Mouse (Mus musculus): Measurements from ENCODE around the gene Cdk19. TPM values are rescaled to one million over a fixed set of nuclear protein-coding genes. Genes with fewer than 3 reads are reported as not detected.
A peak's percentile ranks its signal among the peaks of the same experiment; 100 is the strongest.

Cdk19 gene
- polyA plus RNA-seq, 1 experiment: 2.8 TPM

DNA sequence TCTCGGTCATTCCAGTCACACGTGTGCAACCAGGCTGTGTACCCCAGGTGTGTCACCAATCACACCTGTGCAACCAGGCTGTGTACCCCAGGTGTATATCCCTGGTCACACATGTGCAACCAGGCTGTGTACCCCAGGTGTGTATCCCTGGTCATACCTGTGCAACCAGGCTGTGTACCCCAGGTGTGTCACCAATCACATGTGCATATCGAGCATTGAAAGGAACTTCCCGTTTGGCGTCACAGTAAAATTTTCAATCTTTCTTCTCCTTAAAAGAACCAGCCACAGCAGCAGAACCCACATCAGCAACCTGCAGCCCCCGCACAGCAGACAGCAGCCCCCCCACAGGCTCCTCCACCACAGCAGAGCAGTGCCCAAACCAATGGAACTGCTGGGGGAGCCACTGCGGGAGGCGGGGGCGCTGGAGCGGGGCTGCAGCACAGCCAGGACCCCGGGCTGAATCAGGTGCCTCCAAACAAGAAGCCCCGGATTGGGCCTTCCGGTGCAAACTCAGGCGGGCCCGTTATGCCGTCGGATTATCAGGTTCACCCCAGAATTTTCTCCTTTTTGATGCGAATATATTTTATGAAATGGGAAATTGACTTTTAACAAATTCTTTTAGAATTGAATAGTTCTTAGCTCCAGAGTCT lies 138.2 kb downstream of the Cdk19 start:
- Histone ChIP-seq H3K4me3 (ENCODE audit: low read depth, low read length) (no peak overlapping the region), H3K27me3 (ENCODE audit: control insufficient read depth, insufficient read depth, low read length) (no peaks in the 10 kb centered on the region), H3K27ac (ENCODE audit: insufficient read depth, low read depth, low read length) (peak overlapping the region; percentile 82), H3K4me1 (ENCODE audit: control insufficient read depth, insufficient read depth, insufficient read length, low read length) (peaks cover 10% of the 10 kb centered on the region), H3K36me3 (ENCODE audit: control insufficient read depth, insufficient read depth, low read length) (peaks cover 3% of the 10 kb centered on the region; the same call in 1 of the 2 replicates)
- WGBS: 73% methylated on average over 18 of the region's 18 CpGs
- TF ChIP-seq CTCF (IDR thresholded peaks at IDR 0.05; ENCODE audit: extremely low read depth, insufficient read length, insufficient replicate concordance, low read depth, low read length): no peak
- no peak for TF ChIP-seq POLR2A (IDR thresholded peaks at IDR 0.05; ENCODE audit: low read depth, low read length)

DNA sequence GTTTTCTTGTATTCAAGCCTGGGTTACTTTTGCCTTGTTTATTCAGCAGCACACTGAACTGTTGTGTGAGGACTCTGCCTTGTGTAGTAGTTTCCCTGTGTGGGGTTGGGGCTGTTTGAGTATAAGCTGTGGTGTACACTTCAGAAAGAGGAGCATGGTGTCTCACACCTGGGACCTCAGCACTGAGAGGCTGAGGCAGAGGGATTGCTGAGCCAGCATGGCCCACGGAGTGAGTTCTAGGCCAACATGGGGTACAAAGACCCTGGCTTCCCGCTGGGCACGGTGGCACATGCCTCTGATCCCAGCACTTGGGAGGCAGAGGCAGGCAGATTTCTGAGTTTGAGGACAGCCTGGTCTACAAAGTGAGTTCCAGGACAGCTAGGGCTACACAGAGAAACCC lies 139.3 kb downstream of the Cdk19 start:
- Histone ChIP-seq H3K36me3 (ENCODE audit: control insufficient read depth, insufficient read depth, low read length) (peaks cover 3% of the 10 kb centered on the region; the same call in 1 of the 2 replicates), H3K27ac (ENCODE audit: insufficient read depth, low read depth, low read length) (no peak overlapping the region), H3K4me3 (ENCODE audit: low read depth, low read length) (no peak overlapping the region), H3K4me1 (ENCODE audit: control insufficient read depth, insufficient read depth, insufficient read length, low read length) (peaks cover 10% of the 10 kb centered on the region), H3K27me3 (ENCODE audit: control insufficient read depth, insufficient read depth, low read length) (no peaks in the 10 kb centered on the region)
- no peak for TF ChIP-seq CTCF (IDR thresholded peaks at IDR 0.05; ENCODE audit: extremely low read depth, insufficient read length, insufficient replicate concordance, low read depth, low read length)
- TF ChIP-seq POLR2A (IDR thresholded peaks at IDR 0.05; ENCODE audit: low read depth, low read length): no peak
- WGBS: 99% methylated on average over 3 of the region's 3 CpGs

DNA sequence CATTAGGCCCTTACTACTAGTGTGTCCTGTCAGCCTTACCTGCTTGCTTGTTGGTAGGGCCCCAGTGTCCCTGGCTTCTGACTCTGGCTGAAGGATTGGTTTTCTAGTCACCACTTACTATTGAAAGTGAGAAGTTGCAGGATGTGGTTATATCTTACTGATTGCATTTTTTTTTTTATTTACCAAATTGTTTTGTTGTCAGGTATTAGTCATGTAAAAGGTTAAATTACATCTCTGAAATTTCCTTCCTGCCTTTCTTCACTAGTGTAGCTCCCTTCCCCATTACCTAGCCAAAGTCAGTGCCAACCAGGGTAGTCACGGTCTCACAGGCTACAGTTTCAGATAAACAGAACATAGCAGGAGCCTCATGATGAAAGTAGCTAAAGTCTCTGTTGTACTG lies 139.9 kb downstream of the Cdk19 start:
- H3K27me3 ChIP-seq (ENCODE audit: control insufficient read depth, insufficient read depth, low read length): no peaks in the 10 kb centered on the region
- peaks cover 10% of the 10 kb centered on the region for H3K4me1 ChIP-seq (ENCODE audit: control insufficient read depth, insufficient read depth, insufficient read length, low read length)
- 70% methylated on average over 1 of the region's 1 CpGs for WGBS
- H3K27ac ChIP-seq (ENCODE audit: insufficient read depth, low read depth, low read length): no peak overlapping the region
- H3K36me3 ChIP-seq (ENCODE audit: control insufficient read depth, insufficient read depth, low read length): peaks cover 3% of the 10 kb centered on the region; the same call in 1 of the 2 replicates
- H3K4me3 ChIP-seq (ENCODE audit: low read depth, low read length): no peak overlapping the region
- TF ChIP-seq CTCF (IDR thresholded peaks at IDR 0.05; ENCODE audit: extremely low read depth, insufficient read length, insufficient replicate concordance, low read depth, low read length) (no peak), POLR2A (IDR thresholded peaks at IDR 0.05; ENCODE audit: low read depth, low read length) (no peak)

DNA sequence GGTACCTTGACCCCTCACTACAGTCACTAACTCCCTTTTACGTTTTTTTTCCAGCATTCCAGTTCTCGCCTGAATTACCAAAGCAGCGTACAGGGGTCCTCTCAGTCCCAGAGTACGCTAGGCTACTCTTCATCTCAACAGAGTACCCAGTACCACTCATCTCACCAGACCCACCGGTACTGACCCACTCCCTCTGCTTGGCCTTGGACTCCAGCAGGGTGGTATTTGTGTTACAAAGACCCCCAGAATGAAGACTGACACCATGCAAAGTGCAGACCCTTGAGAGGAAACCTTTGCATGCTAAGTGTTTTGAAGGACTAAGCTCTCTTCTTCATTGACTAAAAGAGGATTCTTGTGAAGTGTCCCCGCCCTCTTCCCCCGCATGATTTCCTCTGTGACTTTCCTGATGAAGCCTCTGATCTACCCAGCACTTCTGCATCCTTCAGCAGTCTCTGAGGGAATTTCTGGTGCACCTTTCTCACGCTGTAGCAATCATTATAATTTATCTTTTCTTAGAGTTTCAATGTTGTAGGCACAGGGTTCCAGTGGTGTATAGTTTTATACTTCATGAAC lies 140.3 kb downstream of the Cdk19 start:
- no peak for TF ChIP-seq POLR2A (IDR thresholded peaks at IDR 0.05; ENCODE audit: low read depth, low read length)
- no peak for TF ChIP-seq CTCF (IDR thresholded peaks at IDR 0.05; ENCODE audit: extremely low read depth, insufficient read length, insufficient replicate concordance, low read depth, low read length)
- H3K27ac ChIP-seq (ENCODE audit: insufficient read depth, low read depth, low read length): no peak overlapping the region
- WGBS: 84% methylated on average over 8 of the region's 8 CpGs
- H3K36me3 ChIP-seq (ENCODE audit: control insufficient read depth, insufficient read depth, low read length): peaks cover 3% of the 10 kb centered on the region; the same call in 1 of the 2 replicates
- no peaks in the 10 kb centered on the region for H3K27me3 ChIP-seq (ENCODE audit: control insufficient read depth, insufficient read depth, low read length)
- no peak overlapping the region for H3K4me3 ChIP-seq (ENCODE audit: low read depth, low read length)
- H3K4me1 ChIP-seq (ENCODE audit: control insufficient read depth, insufficient read depth, insufficient read length, low read length): peaks cover 10% of the 10 kb centered on the region

DNA sequence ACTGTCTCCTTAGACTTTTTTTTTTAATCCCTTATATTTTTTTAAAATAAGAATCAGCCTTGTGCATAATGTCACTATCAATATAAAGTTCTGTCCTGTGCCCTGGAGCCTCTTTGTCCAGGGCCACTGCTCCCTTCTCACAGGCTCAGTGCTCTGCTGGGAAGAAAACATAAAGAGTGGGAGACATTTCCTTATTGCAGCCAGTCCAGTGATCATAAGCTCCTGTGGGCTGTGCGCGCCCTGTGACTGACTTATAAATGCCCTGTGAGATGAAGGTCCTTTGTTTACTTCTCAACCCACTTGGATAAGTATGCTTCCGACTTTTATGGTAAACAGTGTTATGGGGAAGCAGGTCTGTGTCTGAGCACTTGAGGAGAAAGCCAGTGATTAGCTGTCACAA lies 142.2 kb downstream of the Cdk19 start:
- 23% methylated on average over 3 of the region's 3 CpGs for WGBS
- peaks cover 6% of the 10 kb centered on the region for H3K4me1 ChIP-seq (ENCODE audit: control insufficient read depth, insufficient read depth, insufficient read length, low read length)
- H3K4me3 ChIP-seq (ENCODE audit: low read depth, low read length): no peak overlapping the region
- peaks cover 3% of the 10 kb centered on the region; the same call in 1 of the 2 replicates for H3K36me3 ChIP-seq (ENCODE audit: control insufficient read depth, insufficient read depth, low read length)
- H3K27ac ChIP-seq (ENCODE audit: insufficient read depth, low read depth, low read length): 0 out of 2 replicates have a peak overlapping the region, but pooled peaks have one; percentile 0
- no peaks in the 10 kb centered on the region for H3K27me3 ChIP-seq (ENCODE audit: control insufficient read depth, insufficient read depth, low read length)
- TF ChIP-seq POLR2A (IDR thresholded peaks at IDR 0.05; ENCODE audit: low read depth, low read length): no peak
- no peak for TF ChIP-seq CTCF (IDR thresholded peaks at IDR 0.05; ENCODE audit: extremely low read depth, insufficient read length, insufficient replicate concordance, low read depth, low read length)

DNA sequence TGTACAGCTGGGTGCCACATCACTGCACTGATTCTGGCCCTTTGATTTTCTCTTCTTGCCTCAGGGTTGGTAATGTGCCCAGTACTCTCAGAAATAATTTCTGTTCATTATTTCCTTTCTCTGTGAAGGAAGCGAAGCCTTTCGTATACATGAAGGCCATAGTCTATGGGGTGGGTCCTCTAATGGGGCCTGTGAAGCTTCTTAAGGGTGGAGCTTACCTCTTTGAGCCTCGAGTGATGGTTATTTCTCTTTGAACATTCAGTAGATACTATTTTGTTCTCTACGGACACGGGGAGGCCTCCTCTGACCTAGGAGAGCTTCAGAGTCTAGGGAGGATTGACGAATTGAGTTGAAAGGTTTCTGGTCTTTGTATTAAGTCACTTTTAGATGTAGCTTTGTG lies 142.9 kb downstream of the Cdk19 start:
- TF ChIP-seq CTCF (IDR thresholded peaks at IDR 0.05; ENCODE audit: extremely low read depth, insufficient read length, insufficient replicate concordance, low read depth, low read length): no peak
- no peak for TF ChIP-seq POLR2A (IDR thresholded peaks at IDR 0.05; ENCODE audit: low read depth, low read length)
- Histone ChIP-seq H3K36me3 (ENCODE audit: control insufficient read depth, insufficient read depth, low read length) (peaks cover 3% of the 10 kb centered on the region; the same call in 1 of the 2 replicates), H3K4me3 (ENCODE audit: low read depth, low read length) (no peak overlapping the region), H3K27ac (ENCODE audit: insufficient read depth, low read depth, low read length) (no peak overlapping the region), H3K4me1 (ENCODE audit: control insufficient read depth, insufficient read depth, insufficient read length, low read length) (peaks cover 5% of the 10 kb centered on the region), H3K27me3 (ENCODE audit: control insufficient read depth, insufficient read depth, low read length) (no peaks in the 10 kb centered on the region)
- WGBS: 65% methylated on average over 6 of the region's 6 CpGs

DNA sequence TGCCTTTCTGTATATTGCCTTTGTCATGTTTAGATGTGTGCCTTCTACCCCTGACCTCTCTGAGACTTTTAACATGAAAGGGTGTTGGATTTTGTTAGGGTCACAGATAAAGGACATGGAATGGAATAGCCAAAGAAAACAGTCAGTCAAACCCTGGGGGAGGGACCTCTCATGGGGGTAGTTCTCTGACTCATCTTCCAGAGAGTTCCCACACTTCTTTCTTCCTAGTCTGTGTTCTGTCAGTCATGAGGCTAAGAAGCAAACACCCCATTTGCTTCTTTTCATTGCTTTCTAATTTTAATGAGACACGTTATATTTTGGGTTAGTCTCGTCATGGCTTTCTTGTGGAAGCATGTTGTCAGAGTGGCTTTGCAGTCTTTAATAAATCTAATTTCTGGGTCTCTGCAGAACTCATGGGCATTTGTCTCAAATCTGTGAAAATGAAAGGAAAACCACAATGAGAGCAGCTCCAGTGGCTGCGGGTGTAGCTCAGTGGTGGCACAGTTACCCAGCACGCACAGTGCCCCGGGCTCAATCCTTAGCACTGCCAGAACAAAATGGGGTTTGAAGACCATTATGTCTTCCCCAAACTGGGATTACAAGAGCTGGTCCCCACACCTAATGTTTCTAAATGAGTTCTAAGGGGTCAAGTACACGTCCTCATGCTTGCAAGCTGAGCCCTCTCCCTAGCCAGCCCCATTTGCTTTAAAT lies 149.9 kb downstream of the Cdk19 start:
- H3K4me1 ChIP-seq (ENCODE audit: control insufficient read depth, insufficient read depth, insufficient read length, low read length): peaks cover 5% of the 10 kb centered on the region
- WGBS: 89% methylated on average over 6 of the region's 6 CpGs
- H3K27ac ChIP-seq (ENCODE audit: insufficient read depth, low read depth, low read length): no peak overlapping the region
- TF ChIP-seq CTCF (IDR thresholded peaks at IDR 0.05; ENCODE audit: extremely low read depth, insufficient read length, insufficient replicate concordance, low read depth, low read length) (no peak), POLR2A (IDR thresholded peaks at IDR 0.05; ENCODE audit: low read depth, low read length) (no peak)
- H3K36me3 ChIP-seq (ENCODE audit: control insufficient read depth, insufficient read depth, low read length): no peaks in the 10 kb centered on the region
- no peak overlapping the region for H3K4me3 ChIP-seq (ENCODE audit: low read depth, low read length)
- no peaks in the 10 kb centered on the region for H3K27me3 ChIP-seq (ENCODE audit: control insufficient read depth, insufficient read depth, low read length)
